Mouse (Mus musculus): ENCODE measurements at regions not wholly inside any gene's neighbourhood (a gene's known extent, or its start where the extent isn't known, plus 50 kb on each side); places are given as distances from the start of the nearest gene placed in this dataset.

GRCm38 (mm10) chrX:69028650-69029049, 135.8 kb upstream of the Gm6812 start:
- DNase-seq (ENCODE audit: low spot score in 2 of 2), result peak in 1 of 2 experiments; percentile 16

- no peak for DNase-seq (ENCODE audit: low spot score in 2 of 2)
Observed at GRCm38 (mm10) chrX:69009190-69009589, 116.3 kb upstream of the Gm6812 start.

- DNase-seq (ENCODE audit: low spot score in 2 of 2), result peak; percentile 4 to 11
Observed at GRCm38 (mm10) chrX:69007986-69008385, 115.1 kb upstream of the Gm6812 start.

Measured in layer of hippocampus, postnatal 10 days (tissue).